Mouse (Mus musculus) embryo, embryonic 11.5 days (tissue): Measurements from ENCODE around the gene Sun1.

Experiments
- DNase-seq: peaks from one replicate; pipeline ENCODE4 v3.0.0-alpha.2; 2012; ENCODE audit warnings: low read depth, low spot score

Gene Sun1

GRCm38 (mm10) chr5:139199995-139200769, at the start of gene Sun1:
TSS of gene Sun1 (plus strand) at chr5:139200637.
- peak; percentile 94 for DNase-seq

DNA sequence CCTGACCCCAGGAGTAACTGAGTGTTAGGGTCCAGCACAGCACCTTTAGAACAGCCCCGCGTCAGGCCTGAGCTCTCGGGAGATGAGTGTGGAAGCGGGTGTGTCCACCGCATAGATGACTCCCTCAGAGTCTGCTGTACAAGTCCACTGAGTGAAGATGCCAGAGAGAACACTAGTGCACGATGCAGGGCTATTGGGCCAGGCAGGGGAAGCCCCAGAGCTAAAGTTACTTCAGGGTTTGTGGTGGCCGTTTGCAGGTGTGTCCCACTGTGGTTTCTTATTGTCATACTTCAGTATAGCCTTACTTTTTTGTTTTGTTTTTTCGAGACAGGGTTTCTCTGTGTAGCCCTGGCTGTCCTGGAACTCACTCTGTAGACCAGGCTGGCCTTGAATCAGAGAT, 39.5 kb upstream of the Sun1 start:
- DNase-seq = no peak

- DNase-seq = no peak
Observed at GRCm38 (mm10) chr5:139161632-139162031, 38.8 kb upstream of the Sun1 start.

- DNase-seq = no peak
Observed at GRCm38 (mm10) chr5:139166781-139167361, 33.6 kb upstream of the Sun1 start.

DNA sequence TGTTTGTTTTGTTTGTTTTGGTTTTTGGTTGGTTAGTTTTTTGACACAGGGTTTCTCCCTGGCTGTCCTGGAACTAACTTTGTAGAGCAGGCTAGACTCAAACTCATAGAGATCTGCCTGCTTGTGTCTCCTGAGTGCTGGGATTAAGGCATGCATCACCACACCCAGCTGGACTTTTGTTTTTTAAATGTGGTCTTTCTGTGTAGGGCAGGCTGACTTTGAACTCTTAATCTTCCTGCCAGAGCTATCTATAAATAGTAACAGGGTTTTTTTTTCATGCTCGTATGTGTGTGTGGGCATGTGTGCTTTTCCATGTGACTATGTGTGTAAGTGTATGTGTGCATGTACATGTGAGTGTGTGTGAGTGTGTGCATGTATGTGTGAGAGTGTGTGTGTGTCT, 32.9 kb upstream of the Sun1 start:
- no peak for DNase-seq

DNA sequence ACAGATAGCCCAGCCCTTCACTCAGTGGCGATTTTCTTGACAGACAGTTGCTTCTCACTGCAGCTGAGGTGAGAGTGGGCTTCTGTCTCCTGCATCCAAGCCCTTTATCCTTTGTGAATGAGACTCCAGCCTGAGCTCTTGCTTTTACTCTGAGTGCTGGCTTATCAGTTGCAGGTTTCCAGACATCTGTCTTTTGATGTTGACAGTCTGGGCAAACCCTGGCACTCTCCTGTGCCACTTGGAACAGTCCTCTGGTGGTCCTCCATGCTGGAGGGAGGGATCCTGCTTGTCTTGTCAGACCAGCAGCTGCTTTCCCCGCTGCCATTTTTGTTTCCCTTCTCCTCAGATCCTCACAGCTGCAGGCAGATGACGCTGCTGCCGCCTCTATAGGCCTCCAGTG, 28.5 kb upstream of the Sun1 start:
- DNase-seq = no peak

DNA sequence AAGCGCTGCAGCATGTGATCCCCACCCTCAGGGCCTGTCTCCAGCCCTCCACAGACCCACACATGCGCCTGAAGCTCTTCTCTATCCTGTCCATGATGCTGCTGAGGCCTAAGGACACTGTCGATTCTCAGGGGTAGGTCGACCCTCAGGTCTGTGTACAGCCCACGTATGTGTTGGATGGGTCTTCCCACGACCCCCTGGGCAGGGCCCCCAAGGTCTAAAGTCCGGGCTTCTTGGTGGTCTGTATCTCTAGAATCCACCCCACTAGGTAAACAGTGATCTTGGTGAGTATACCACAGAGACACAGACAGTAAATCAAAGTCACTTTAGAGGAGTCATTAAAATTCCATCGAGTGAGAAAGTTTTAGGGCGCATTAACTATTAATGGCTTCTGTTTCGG, 26.3 kb upstream of the Sun1 start:
- peak; percentile 8 for DNase-seq

DNA sequence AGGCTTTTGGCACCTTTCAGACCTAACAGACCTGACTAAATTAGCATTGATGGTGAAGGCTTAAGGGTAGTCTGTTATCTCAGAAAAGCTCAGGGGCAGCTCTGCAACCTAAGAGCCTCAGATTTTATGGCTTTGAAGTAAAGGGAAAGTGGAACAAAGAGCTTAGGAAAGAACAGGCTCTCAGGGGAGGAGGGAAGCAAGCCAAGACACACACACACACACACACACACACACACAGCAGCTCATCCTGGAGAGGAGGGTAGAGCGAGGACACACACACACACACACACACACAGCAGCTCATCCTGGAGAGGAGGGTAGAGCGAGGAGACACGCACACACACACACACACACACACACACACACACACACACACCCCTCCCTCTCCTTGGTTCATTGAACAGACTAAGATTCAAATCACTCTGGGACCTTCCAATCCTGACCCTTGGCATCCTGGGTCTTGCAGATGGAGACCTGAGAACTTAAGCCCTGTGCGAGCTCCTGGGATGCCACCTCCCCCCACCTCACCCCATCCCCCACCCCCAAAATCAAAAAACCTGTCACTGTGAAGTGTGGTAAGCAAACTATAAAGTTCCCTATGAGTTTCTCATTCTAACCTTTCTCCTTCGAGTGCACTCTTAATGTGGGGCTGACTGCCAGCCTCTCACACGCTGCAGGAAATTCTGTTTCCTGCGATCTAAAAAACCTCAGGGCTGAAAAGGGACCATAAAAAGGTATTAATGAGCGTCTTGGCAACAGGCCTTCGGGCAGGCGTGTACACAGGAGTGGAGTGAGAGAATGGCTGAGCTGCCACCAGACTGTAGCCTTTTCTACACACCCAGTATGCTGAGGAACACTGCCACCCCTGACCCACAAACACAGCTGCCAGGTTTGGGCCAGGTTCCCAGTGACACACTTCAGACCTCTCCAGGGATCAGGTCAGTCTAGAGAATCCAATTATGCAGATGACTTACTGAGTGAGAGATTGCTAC, 25.6 kb upstream of the Sun1 start:
- no peak for DNase-seq

- DNase-seq = peak; percentile 75
Observed at GRCm38 (mm10) chr5:139178895-139179631, 21.4 kb upstream of the Sun1 start.

DNA sequence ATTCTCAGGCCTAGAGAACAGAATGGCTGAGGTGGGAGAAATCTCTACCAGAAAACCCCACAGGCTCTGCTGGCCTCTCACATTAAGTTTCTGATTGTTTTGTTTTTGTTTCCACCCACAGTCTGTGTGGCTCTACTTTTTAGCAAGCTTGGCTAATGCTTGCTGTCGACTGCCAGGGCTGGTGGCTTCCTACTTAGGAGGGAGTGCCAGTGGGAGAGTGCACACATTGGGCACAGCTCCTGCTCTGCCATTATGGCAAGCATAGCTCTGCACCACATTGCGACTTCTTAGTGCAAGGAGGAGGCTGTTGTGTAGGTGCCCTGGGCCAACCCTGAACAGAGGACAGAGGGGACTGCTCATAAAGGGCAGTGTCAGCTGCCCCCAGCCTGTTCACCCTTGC, 17.3 kb upstream of the Sun1 start:
- no peak for DNase-seq

GRCm38 (mm10) chr5:139183601-139184000, 16.8 kb upstream of the Sun1 start:
- DNase-seq = no peak

- DNase-seq = no peak
Observed at GRCm38 (mm10) chr5:139184897-139185296, 15.5 kb upstream of the Sun1 start.

- DNase-seq = no peak
Observed at GRCm38 (mm10) chr5:139189726-139190125, 10.7 kb upstream of the Sun1 start.

- DNase-seq = no peak
Observed at GRCm38 (mm10) chr5:139190958-139191357, 9.5 kb upstream of the Sun1 start.

- no peak for DNase-seq
Observed at GRCm38 (mm10) chr5:139198779-139199178, 1.7 kb upstream of the Sun1 start.

DNA sequence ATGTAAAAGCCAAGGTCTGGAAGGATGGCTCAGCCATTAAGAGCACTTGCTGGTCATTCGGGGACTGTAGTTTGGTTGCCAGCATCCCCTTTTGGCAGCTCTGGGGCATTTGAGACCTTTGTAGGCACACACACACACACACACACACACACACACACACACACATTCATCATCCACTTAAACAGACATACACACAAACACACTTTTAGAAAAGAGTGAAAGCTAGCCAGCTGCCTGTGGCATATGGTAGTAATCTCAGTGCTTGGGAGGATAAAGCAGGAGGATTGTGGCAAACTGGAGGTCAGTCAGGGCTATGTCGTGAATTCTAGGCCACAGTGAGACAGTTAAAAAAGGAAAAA, 822 bp upstream of the Sun1 start:
- no peak for DNase-seq

DNA sequence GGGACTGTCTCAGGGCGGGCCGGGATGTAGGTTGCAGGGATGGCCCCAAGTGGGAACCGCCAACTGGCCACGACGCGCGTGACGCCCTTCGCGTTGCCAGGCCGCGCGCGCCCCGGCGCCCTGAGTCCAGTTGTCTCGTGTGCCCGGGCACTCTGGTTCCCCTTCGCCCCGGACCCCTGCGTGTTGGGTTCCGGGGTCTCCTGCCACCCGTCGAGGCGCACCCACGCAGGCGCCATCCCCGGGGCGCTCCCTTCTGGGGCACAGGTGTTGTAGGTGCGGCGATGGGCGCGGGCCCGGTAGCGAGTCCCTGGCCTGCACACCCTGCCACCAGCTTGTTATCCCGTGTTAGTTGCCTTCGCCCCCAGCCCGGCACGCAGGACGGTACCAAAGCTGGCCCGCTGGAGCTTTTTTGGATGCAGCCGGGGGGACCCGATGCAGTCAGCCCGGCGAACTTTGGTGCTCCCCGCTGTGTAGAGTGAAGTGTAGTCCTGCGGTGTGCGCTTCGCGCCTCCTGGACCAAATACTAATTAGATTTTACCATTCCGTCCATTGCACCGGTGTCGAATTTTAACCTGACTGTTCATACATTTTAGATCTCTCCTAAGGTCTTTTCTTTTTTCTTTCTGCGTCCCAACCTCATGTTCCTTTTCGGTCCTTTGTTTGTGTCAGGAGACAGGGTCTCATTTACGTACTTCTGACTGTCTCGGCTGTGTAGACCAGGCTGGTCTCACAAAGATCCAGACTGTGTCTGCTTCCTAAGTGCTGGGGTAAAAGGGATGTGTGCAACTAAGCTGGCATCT, 533 bp downstream of the Sun1 start:
- DNase-seq = no peak

DNA sequence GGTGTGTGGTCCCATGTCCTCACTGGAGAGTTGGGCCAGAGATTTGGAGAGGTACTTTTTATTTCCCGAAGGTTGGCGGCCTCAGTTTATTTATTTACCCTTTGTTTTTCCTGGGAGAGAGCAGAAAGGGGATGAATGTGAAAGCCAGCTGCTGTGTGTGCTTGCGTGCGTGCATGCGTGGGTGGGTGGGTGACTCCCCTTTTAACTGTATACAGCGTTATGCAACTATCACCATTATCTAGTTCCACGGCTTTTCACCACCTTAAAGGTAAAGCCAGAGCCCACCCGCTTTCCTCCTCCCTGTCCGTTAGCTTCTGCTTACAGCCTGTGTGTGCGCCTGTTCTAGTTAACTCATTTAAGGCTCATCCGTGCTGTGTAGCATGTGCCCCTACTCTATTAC, 1.7 kb downstream of the Sun1 start:
- no peak for DNase-seq

- DNase-seq = no peak
Observed at GRCm38 (mm10) chr5:139203312-139203711, 2.9 kb downstream of the Sun1 start.

GRCm38 (mm10) chr5:139206081-139206480, 5.6 kb downstream of the Sun1 start:
- no peak for DNase-seq

DNA sequence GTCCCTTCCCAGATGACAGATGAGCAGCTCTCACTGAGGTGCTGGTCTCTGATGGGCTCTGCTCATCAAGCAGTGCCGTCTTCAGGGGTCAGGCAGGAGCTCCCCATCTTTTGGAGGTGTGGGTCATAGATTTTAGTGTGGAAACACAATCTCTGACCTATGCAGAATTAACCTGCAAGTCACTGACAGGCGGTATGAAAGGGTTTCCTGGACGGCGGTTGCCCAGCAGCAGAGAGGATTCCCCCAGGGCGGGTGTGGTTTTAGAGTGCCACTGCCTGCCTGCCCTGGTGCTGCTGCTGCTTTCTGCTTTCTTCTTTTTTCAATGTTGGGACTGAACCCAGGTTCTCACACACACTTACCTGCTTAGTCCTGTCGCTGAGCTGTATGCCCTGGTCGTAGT, 6.1 kb downstream of the Sun1 start:
- DNase-seq = no peak
